Mouse (Mus musculus) forebrain, embryonic 14.5 days (tissue): ENCODE data around the gene Mri1. TPM values are rescaled to one million over a fixed set of nuclear protein-coding genes. Genes with fewer than 3 reads are reported as not detected.

Source experiments
- ATAC-seq: fragments of 200-750 bp; cut with Nextera tagmentation; 2 replicates; pipeline ENCODE4 v1.8.0; 2017; ENCODE audit warnings: mild to moderate bottlenecking, moderate library complexity
- DNase-seq: peaks from one replicate; pipeline ENCODE4 v3.0.0-alpha.2; 2015; ENCODE audit warnings: low spot score
- H3K27ac ChIP-seq: fragments of 300-500 bp; sonication (generic); 2 replicates; pipeline ENCODE4 v1.5.1; 2014; ENCODE audit warnings: low read depth, mild to moderate bottlenecking, control low read depth, low read length, moderate library complexity
- H3K27me3 ChIP-seq: fragments of 300-500 bp; sonication (generic); replicated peaks from 2 replicates; pipeline ENCODE4 v1.6.1; 2014; ENCODE audit warnings: low read length, control low read depth, mixed read lengths; ENCODE audit not compliant: control insufficient read depth, insufficient read depth
- H3K36me3 ChIP-seq: fragments of 300-500 bp; sonication (generic); 2 replicates; pipeline ENCODE4 v1.6.1; 2014; ENCODE audit warnings: low read length, control low read depth; ENCODE audit not compliant: control insufficient read depth, insufficient read depth
- H3K4me1 ChIP-seq: fragments of 300-500 bp; sonication (generic); 2 replicates; pipeline ENCODE4 v1.6.1; 2014; ENCODE audit warnings: antibody characterized with exemption, low read length, control low read depth; ENCODE audit not compliant: control insufficient read depth, insufficient read depth
- H3K4me2 ChIP-seq: fragments of 300-500 bp; sonication (generic); 2 replicates; pipeline ENCODE4 v1.6.1; 2014; ENCODE audit warnings: mild to moderate bottlenecking, control low read depth, low read length
- H3K4me3 ChIP-seq: fragments of 300-500 bp; sonication (generic); 2 replicates; pipeline ENCODE4 v1.5.1; 2014; ENCODE audit warnings: low read depth, low read length, control low read depth
- H3K9ac ChIP-seq: fragments of 300-500 bp; sonication (generic); 2 replicates; pipeline ENCODE4 v1.6.1; 2014; ENCODE audit warnings: mild to moderate bottlenecking, low read length, control low read depth, moderate library complexity
- H3K9me3 ChIP-seq: fragments of 300-500 bp; sonication (generic); replicated peaks from 2 replicates; pipeline ENCODE4 v1.6.1; 2016; ENCODE audit warnings: low read length, control low read depth, mixed read lengths; ENCODE audit not compliant: control insufficient read depth
- WGBS: fragments of 180-500 bp; shearing (Covaris S2); extraction: QIAGEN DNeasy Blood & Tissue Kit; methylation state at CpG from one replicate; pipeline ENCODE4 v1.1.7; 2014; 5-methylcytosine and 5-hydroxymethylcytosine counted together
- microRNA counts: library from miRNA; unstranded; fragments of <30 nt; microRNA quantifications from one replicate; lab custom pipeline; 2016
- microRNA-seq: library from miRNA; unstranded; fragments of <30 nt; microRNA quantifications from one replicate; pipeline ENCODE4, GENCODE M21; 2016
- polyA plus RNA-seq: library from polyadenylated mRNA; unstranded; fragments of >200 nt; fragmentation: Nextera tagmentation; extraction: Ambion mirVana; gene quantifications from 2 replicates; pipeline ENCODE4 v1.2.1, GENCODE M21; 2014

Gene Mri1
- polyA plus RNA-seq, 1 experiment from 2014 or later: 48.8 TPM

- H3K4me1 ChIP-seq: peaks cover 38% of the 10 kb centered on the region
- no peaks in the 10 kb centered on the region for H3K9me3 ChIP-seq
- H3K36me3 ChIP-seq: no peaks in the 10 kb centered on the region
- DNase-seq (no peak), ATAC-seq (no peak)
- no peak overlapping the region for H3K4me3 ChIP-seq
- H3K4me2 ChIP-seq: peak overlapping the region; percentile 75
- no peak overlapping the region for H3K27ac ChIP-seq
- no peaks in the 10 kb centered on the region for H3K27me3 ChIP-seq
- no peak overlapping the region for H3K9ac ChIP-seq
- 78% methylated on average over 9 of the region's 9 CpGs for WGBS
Observed at GRCm38 (mm10) chr8:84202466-84202865, 54.7 kb downstream of the Mri1 start.

GRCm38 (mm10) chr8:84201545-84202245 lies 55.4 kb downstream of the Mri1 start:
- DNase-seq: no peak
- H3K9me3 ChIP-seq: no peaks in the 10 kb centered on the region
- no peaks in the 10 kb centered on the region for H3K36me3 ChIP-seq

GRCm38 (mm10) chr8:84200652-84201544 lies 56.2 kb downstream of the Mri1 start:
- Histone ChIP-seq H3K4me2 (peak overlapping the region; percentile 75), H3K9me3 (no peaks in the 10 kb centered on the region), H3K27me3 (no peaks in the 10 kb centered on the region), H3K4me1 (peaks cover 38% of the 10 kb centered on the region), H3K9ac (peak overlapping the region; percentile 66), H3K4me3 (peak overlapping the region; percentile 43), H3K27ac (peak overlapping the region; percentile 89), H3K36me3 (no peaks in the 10 kb centered on the region)
- peak; percentile 4 for ATAC-seq
- peak; percentile 44 for DNase-seq
- 5% methylated on average over 48 of the region's 70 CpGs for WGBS

More at GRCm38 (mm10) chr8:84201545-84202245, 55.4 kb downstream of the Mri1 start:
- 59% methylated on average over 15 of the region's 15 CpGs for WGBS
- Histone ChIP-seq H3K4me1 (peaks cover 38% of the 10 kb centered on the region), H3K4me2 (peak overlapping the region; percentile 75), H3K27me3 (no peaks in the 10 kb centered on the region), H3K27ac (peak overlapping the region; percentile 89), H3K9ac (peak overlapping the region; percentile 66), H3K4me3 (peak overlapping the region; percentile 43)
- no peak for ATAC-seq

GRCm38 (mm10) chr8:84200126-84200555 lies 57.0 kb downstream of the Mri1 start:
- peak; percentile 70 for DNase-seq
- ATAC-seq: peak; percentile 9
- no peaks in the 10 kb centered on the region for H3K36me3 ChIP-seq
- peak overlapping the region; percentile 89 for H3K27ac ChIP-seq
- H3K9me3 ChIP-seq: no peaks in the 10 kb centered on the region
- 8% methylated on average over 8 of the region's 8 CpGs for WGBS
- H3K4me2 ChIP-seq: peak overlapping the region; percentile 75
- H3K4me1 ChIP-seq: peaks cover 38% of the 10 kb centered on the region
- H3K9ac ChIP-seq: no peak overlapping the region; the same call in 1 of the 2 replicates
- H3K27me3 ChIP-seq: no peaks in the 10 kb centered on the region
- H3K4me3 ChIP-seq: peak overlapping the region; percentile 43; the same call in 1 of the 2 replicates

MicroRNAs within 50 kb of the gene (microRNA counts, 519-probe panel; counts per million panel counts)
- microRNA mmu-miR-23a (lab: Ali Mortazavi, UCI) (4,511 counts per million, percentile 60 among the panel's probes with 10 or more counts), microRNA mmu-miR-27a (lab: Ali Mortazavi, UCI) (4,855 counts per million, percentile 72 among the panel's probes with 10 or more counts)

Small RNA genes within 50 kb of the gene (microRNA-seq; reads per million reads assigned to microRNA genes)
- gene Mir23a (4,945 reads per million, percentile 92 among the genes with 10 or more reads in this experiment), gene Mir24-2 (not detected), gene Mir27a (46.2 reads per million, percentile 48 among the genes with 10 or more reads in this experiment), gene Mir3074-2 (not detected)

Other genes starting within 250 kb of the Mri1 start
- gene 2210011C24Rik, start 245.2 kb downstream of the Mri1 start, polyA plus RNA-seq: not detected in 2 replicates
- 0.33 and 0.53 TPM in 2 replicates for gene Palm3, start 235.9 kb downstream of the Mri1 start, polyA plus RNA-seq
- gene Il27ra, start 214.7 kb downstream of the Mri1 start, polyA plus RNA-seq: 0.19 and 0.70 TPM in 2 replicates
- not detected in 2 replicates for gene Rln3, start 212.3 kb downstream of the Mri1 start, polyA plus RNA-seq
- gene Gm10643, start 192.2 kb downstream of the Mri1 start, polyA plus RNA-seq: 1.3 and 1.5 TPM in 2 replicates
- 6.8 and 8.7 TPM in 2 replicates for gene Rfx1, start 190.5 kb downstream of the Mri1 start, polyA plus RNA-seq
- 15.8 and 17.8 TPM in 2 replicates for gene Dcaf15, start 152.6 kb downstream of the Mri1 start, polyA plus RNA-seq
- gene Podnl1, start 131.3 kb downstream of the Mri1 start, polyA plus RNA-seq: 0.22 and 0.23 TPM in 2 replicates
- gene Cc2d1a, start 109.4 kb downstream of the Mri1 start, polyA plus RNA-seq: 14.7 and 21.7 TPM in 2 replicates
- 1.7 and 2.3 TPM in 2 replicates for gene 4930432K21Rik, start 109.3 kb downstream of the Mri1 start, polyA plus RNA-seq
- 4.5 and 8.3 TPM in 2 replicates for gene Nanos3, start 72.1 kb downstream of the Mri1 start, polyA plus RNA-seq
- 22.6 and 26.9 TPM in 2 replicates for gene Zswim4, start 20.3 kb downstream of the Mri1 start, polyA plus RNA-seq
- 266 and 329 TPM in 2 replicates for gene D8Ertd738e, start 7.6 kb downstream of the Mri1 start, polyA plus RNA-seq
- 27.6 and 28.9 TPM in 2 replicates for gene Ccdc130, start 13.1 kb upstream of the Mri1 start, polyA plus RNA-seq
- 3.2 and 6.0 TPM in 2 replicates for gene Cacna1a, start 131.1 kb upstream of the Mri1 start, polyA plus RNA-seq